Mouse (Mus musculus): ENCODE data around the gene Pmch. TPM values are rescaled to one million over a fixed set of nuclear protein-coding genes. Genes with fewer than 3 reads are reported as not detected.

The Pmch gene
- 3.9 and 5.3 TPM in 2 replicates for polyA plus RNA-seq (2012; rRNA removed)

DNA sequence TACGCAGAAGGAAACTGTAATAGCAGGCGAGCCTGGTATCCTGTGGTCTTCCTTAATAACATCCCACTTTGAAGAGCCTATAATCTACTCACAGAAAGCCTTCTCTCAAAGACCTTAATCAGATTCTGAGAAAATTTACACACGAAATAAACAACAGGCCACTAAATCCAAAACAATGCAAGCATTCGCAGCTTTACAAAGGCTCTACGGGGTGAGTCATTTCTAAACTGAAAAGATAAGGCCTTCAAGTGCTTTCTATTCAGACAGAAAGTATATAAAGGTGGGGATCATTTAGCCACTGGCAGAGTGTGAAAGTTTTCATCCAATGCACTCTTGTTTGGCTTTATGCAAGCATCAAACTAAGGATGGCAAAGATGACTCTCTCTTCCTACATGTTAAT, at the start of gene Pmch:
Pmch (plus strand) TSS at position 301 of the 400 bp plus-strand sequence.
- DNase-seq (ENCODE audit: low read depth), result peak; percentile 4
- TF ChIP-seq CTCF (IDR thresholded peaks at IDR 0.05; ENCODE audit: borderline replicate concordance, extremely low read depth, insufficient read depth, insufficient read length), result no peak
- TF ChIP-seq POLR2A (IDR thresholded peaks at IDR 0.05; ENCODE audit: borderline replicate concordance, extremely low read depth, insufficient read depth, insufficient read length, poor library complexity, severe bottlenecking), result no peak

DNA sequence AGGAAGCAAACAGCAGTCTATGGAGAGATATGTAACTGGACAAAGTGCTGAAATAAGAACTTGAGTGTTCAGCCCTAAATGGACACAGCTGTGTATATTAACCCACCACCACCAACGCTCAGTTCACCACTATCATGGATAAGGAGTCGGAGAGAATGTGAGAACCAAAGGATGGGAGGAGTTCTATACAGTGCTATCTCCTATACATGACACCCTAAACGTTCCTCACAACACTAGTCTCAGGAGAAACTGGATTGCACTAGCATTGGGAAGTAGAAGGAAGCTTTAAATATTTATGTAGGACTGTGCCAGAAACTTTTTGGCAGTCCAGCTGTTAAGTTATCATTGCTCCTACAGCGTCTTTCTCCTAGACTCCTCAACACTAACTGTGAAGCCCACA, 46.6 kb upstream of the Pmch start:
- no peak for TF ChIP-seq CTCF (IDR thresholded peaks at IDR 0.05; ENCODE audit: borderline replicate concordance, extremely low read depth, insufficient read depth, insufficient read length)
- no peak for TF ChIP-seq POLR2A (IDR thresholded peaks at IDR 0.05; ENCODE audit: borderline replicate concordance, extremely low read depth, insufficient read depth, insufficient read length, poor library complexity, severe bottlenecking)
- no peak for DNase-seq (ENCODE audit: low read depth)

GRCm38 (mm10) chr10:88046098-88046771, 44.6 kb upstream of the Pmch start:
- TF ChIP-seq POLR2A (IDR thresholded peaks at IDR 0.05; ENCODE audit: borderline replicate concordance, extremely low read depth, insufficient read depth, insufficient read length, poor library complexity, severe bottlenecking) (no peak), CTCF (IDR thresholded peaks at IDR 0.05; ENCODE audit: borderline replicate concordance, extremely low read depth, insufficient read depth, insufficient read length) (no peak)
- peak; percentile 36 for DNase-seq (ENCODE audit: low read depth)

DNA sequence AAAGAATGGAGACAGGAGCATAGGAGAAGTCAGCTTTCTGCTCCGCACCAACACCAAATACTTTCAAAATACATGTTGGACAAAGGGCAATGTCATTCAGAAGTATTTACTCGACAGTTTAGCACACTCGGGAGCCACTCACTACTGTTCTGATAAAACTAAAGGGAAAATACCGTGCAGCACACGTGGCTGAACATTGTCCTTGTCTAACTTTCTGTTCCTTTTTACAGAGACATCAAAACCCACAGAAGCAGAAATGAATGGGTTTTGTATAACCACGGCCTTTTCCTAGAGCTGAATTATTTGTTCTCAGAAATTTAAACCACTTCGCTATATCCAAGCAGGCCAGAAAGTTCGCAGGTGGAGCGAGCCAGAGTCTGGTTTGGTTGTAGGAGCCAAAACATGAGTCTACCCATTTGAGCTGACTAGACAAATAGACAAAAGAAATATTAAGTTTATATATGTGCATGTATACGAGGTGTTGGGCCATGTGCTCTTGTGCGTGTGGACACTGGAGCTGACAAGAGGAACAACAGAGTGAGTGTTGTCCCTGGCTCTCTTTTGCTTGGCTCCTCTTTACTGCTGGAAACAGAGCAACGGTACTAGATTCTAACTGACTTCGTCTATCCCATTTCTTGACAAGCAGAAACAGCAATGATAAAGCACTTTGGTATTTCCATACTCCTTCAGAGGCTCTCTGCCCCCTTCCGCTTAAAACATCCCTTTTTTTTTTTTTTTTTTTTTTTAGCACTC, 36.5 kb upstream of the Pmch start:
- no peak for TF ChIP-seq POLR2A (IDR thresholded peaks at IDR 0.05; ENCODE audit: borderline replicate concordance, extremely low read depth, insufficient read depth, insufficient read length, poor library complexity, severe bottlenecking)
- TF ChIP-seq CTCF (IDR thresholded peaks at IDR 0.05; ENCODE audit: borderline replicate concordance, extremely low read depth, insufficient read depth, insufficient read length), result no peak
- no peak for DNase-seq (ENCODE audit: low read depth)

- TF ChIP-seq CTCF (IDR thresholded peaks at IDR 0.05; ENCODE audit: borderline replicate concordance, extremely low read depth, insufficient read depth, insufficient read length) (no peak), POLR2A (IDR thresholded peaks at IDR 0.05; ENCODE audit: borderline replicate concordance, extremely low read depth, insufficient read depth, insufficient read length, poor library complexity, severe bottlenecking) (no peak)
- DNase-seq (ENCODE audit: low read depth), result peak; percentile 73
Measured at GRCm38 (mm10) chr10:88056950-88057649, 33.8 kb upstream of the Pmch start.

DNA sequence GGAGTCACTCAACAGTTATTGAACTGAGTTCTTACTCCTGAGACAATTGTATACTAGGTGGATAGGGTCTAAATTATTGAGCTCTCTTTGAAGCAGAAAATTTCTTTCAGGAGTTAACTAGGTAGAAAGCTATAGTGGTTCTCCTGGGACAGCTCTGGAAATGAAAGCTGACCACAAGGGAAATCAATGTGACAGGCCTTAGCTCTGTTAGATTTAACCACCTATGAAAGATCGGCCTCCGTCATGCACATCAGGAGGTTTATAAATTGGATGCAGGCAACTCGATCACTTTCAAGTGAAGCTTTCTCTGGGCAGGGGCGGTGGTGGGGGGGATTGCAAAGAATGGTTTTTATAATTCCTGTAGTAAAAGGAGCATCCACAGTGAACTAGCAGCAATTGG, 27.4 kb upstream of the Pmch start:
- peak; percentile 11 for DNase-seq (ENCODE audit: low read depth)
- no peak for TF ChIP-seq CTCF (IDR thresholded peaks at IDR 0.05; ENCODE audit: borderline replicate concordance, extremely low read depth, insufficient read depth, insufficient read length)
- no peak for TF ChIP-seq POLR2A (IDR thresholded peaks at IDR 0.05; ENCODE audit: borderline replicate concordance, extremely low read depth, insufficient read depth, insufficient read length, poor library complexity, severe bottlenecking)

DNA sequence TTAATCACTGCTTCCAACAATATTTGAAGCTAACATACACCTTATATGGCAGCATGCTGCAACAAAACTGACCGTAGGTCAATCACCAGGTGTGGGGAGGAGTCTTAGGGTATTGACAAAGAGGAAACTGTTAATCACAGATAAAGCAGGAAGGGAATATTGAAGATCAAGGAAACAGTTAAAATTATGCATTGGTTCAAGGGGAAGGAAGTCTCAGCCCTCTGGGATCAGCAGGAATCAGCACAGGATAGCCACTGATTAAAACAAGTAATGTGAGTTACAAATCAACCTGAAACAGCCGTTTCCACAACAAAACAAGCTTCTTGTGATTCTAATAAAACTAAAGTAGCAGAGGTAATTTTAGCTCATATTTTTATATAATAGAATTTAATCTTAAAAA, 26.0 kb upstream of the Pmch start:
- TF ChIP-seq CTCF (IDR thresholded peaks at IDR 0.05; ENCODE audit: borderline replicate concordance, extremely low read depth, insufficient read depth, insufficient read length) (no peak), POLR2A (IDR thresholded peaks at IDR 0.05; ENCODE audit: borderline replicate concordance, extremely low read depth, insufficient read depth, insufficient read length, poor library complexity, severe bottlenecking) (no peak)
- DNase-seq (ENCODE audit: low read depth), result no peak

GRCm38 (mm10) chr10:88067377-88067776, 23.5 kb upstream of the Pmch start:
- DNase-seq (ENCODE audit: low read depth), result no peak
- TF ChIP-seq CTCF (IDR thresholded peaks at IDR 0.05; ENCODE audit: borderline replicate concordance, extremely low read depth, insufficient read depth, insufficient read length), result no peak
- no peak for TF ChIP-seq POLR2A (IDR thresholded peaks at IDR 0.05; ENCODE audit: borderline replicate concordance, extremely low read depth, insufficient read depth, insufficient read length, poor library complexity, severe bottlenecking)

GRCm38 (mm10) chr10:88106169-88106568, 15.3 kb downstream of the Pmch start:
- DNase-seq (ENCODE audit: low read depth), result no peak
- TF ChIP-seq POLR2A (IDR thresholded peaks at IDR 0.05; ENCODE audit: borderline replicate concordance, extremely low read depth, insufficient read depth, insufficient read length, poor library complexity, severe bottlenecking), result no peak
- no peak for TF ChIP-seq CTCF (IDR thresholded peaks at IDR 0.05; ENCODE audit: borderline replicate concordance, extremely low read depth, insufficient read depth, insufficient read length)

GRCm38 (mm10) chr10:88113290-88113689, 22.4 kb downstream of the Pmch start:
- TF ChIP-seq CTCF (IDR thresholded peaks at IDR 0.05; ENCODE audit: borderline replicate concordance, extremely low read depth, insufficient read depth, insufficient read length), result no peak
- peak; percentile 84 for DNase-seq (ENCODE audit: low read depth)

DNA sequence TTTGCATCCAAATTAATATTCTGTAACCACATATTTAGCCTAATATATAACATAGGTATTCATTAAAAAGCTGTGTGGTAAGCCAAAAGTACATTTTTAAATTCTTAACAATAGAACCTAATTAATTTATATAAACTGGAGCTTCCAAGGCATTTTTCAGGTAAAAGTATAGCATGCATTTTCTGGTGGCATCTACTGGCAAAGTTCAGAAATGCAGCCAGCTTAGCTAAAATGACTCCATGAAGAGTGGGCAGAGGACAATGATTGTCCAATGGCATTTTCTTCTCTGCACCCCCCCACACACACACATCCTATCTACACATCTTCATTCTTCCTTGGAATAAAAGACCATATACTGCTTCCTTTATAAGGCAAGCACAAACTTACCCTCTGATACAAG, 28.8 kb downstream of the Pmch start:
- peak; percentile 32 for DNase-seq (ENCODE audit: low read depth)
- TF ChIP-seq POLR2A (IDR thresholded peaks at IDR 0.05; ENCODE audit: borderline replicate concordance, extremely low read depth, insufficient read depth, insufficient read length, poor library complexity, severe bottlenecking), result no peak
- peak; percentile 44; the same call in 1 of the 2 replicates for TF ChIP-seq CTCF (IDR thresholded peaks at IDR 0.05; ENCODE audit: borderline replicate concordance, extremely low read depth, insufficient read depth, insufficient read length)
